Mouse (Mus musculus) heart, adult 2 months (tissue): Measurements from ENCODE around the gene Mrpl53. TPM values are rescaled to one million over a fixed set of nuclear protein-coding genes. Genes with fewer than 3 reads are reported as not detected.
"Not testable (repeated sequence)": the region's sequence is repeated elsewhere in the genome, so short reads cannot be mapped to it uniquely, and the experiment has no call there.

Experiments
- DNase-seq, 2 experiments: peaks; one replicate each; pipeline ENCODE4 v3.0.0; 2021
- H3K27ac ChIP-seq: fragments of 200-600 bp; 2 replicates; pipeline ENCODE4 v1.8.1; 2022
- H3K27me3 ChIP-seq: fragments of 200-500 bp; 2 replicates; pipeline ENCODE4 v1.6.1; 2012; ENCODE audit warnings: mild to moderate bottlenecking, low read length, inconsistent platforms, mixed read lengths; ENCODE audit not compliant: control insufficient read depth, insufficient read depth
- H3K36me3 ChIP-seq: fragments of 200-500 bp; 2 replicates; pipeline ENCODE4 v1.6.1; 2012; ENCODE audit warnings: low read length, inconsistent platforms; ENCODE audit not compliant: control insufficient read depth, insufficient read depth
- H3K4me1 ChIP-seq: fragments of 200-500 bp; 2 replicates; pipeline ENCODE4 v1.6.1; 2011; ENCODE audit warnings: low read length; ENCODE audit not compliant: control insufficient read depth, insufficient read depth
- H3K4me3 ChIP-seq: fragments of 200-600 bp; 2 replicates; pipeline ENCODE4 v1.8.1; 2022
- H3K79me2 ChIP-seq: fragments of 200-500 bp; replicated peaks from 2 replicates; pipeline ENCODE4 v1.6.1; 2012; ENCODE audit warnings: mild to moderate bottlenecking, inconsistent platforms, low read length, moderate library complexity, mixed read lengths; ENCODE audit not compliant: control insufficient read depth, insufficient read depth
- H3K9ac ChIP-seq: fragments of 200-500 bp; 2 replicates; pipeline ENCODE4 v1.6.1; 2012; ENCODE audit warnings: low read depth, mild to moderate bottlenecking, control low read depth, inconsistent platforms, low read length, mixed read lengths
- CTCF ChIP-seq: fragments of 200-600 bp; IDR thresholded peaks from 2 replicates; pipeline ENCODE4 v1.8.1; 2022; ENCODE audit warnings: antibody characterized with exemption, mild to moderate bottlenecking, moderate library complexity
- EP300 ChIP-seq: fragments of 200-500 bp; IDR thresholded peaks from 2 replicates; pipeline ENCODE4 v1.6.1; 2011; ENCODE audit warnings: low read depth, low read length, control low read depth; ENCODE audit not compliant: insufficient read depth
- POLR2A ChIP-seq: fragments of 200-500 bp; IDR thresholded peaks from 2 replicates; pipeline ENCODE4 v1.6.1; 2011; ENCODE audit warnings: mild to moderate bottlenecking, low read depth, low read length, control low read depth; ENCODE audit not compliant: insufficient read depth
- WGBS: fragments of 180-500 bp; shearing (Covaris S2); methylation state at CpG from one replicate; pipeline ENCODE4 v1.1.7; 2018; 5-methylcytosine and 5-hydroxymethylcytosine counted together
- intact Hi-C: fragments of 180-260 bp; cut with DNase I; formaldehyde crosslinking; loops from one replicate; pipeline ENCODE4 v1.15.1; 2025
- microRNA-seq, 2 experiments: library from miRNA; unstranded; fragments of <30 nt; microRNA quantifications; one replicate each; pipeline ENCODE4 v1.2.0; 2021
- polyA plus RNA-seq: library from polyadenylated mRNA; depleted of rRNA; stranded (reverse); fragments of >200 nt; gene quantifications from 2 replicates; pipeline ENCODE4 v1.2.3, GENCODE M21; 2012; rRNA removed
- total RNA-seq, 2 experiments: library from RNA; stranded (reverse); gene quantifications; 2 replicates each; pipeline ENCODE4 v1.2.3; 2021

Mrpl53 gene
- total and polyA plus RNA-seq, 3 experiments: 113 to 131 (median 129) TPM

GRCm38 (mm10) chr6:83153485-83153884, 44.6 kb downstream of the Mrpl53 start:
- Histone ChIP-seq H3K79me2 (no peaks in the 10 kb centered on the region), H3K9ac (no peak overlapping the region), H3K4me1 (peaks cover 1% of the 10 kb centered on the region; the same call in 1 of the 2 replicates), H3K4me3 (no peak overlapping the region), H3K36me3 (no peaks in the 10 kb centered on the region), H3K27me3 (no peaks in the 10 kb centered on the region), H3K27ac (no peak overlapping the region)
- DNase-seq: no peak
- TF ChIP-seq POLR2A (no peak), CTCF (no peak), EP300 (no peak)
- WGBS: 76% methylated on average over 5 of the region's 5 CpGs
- intact Hi-C loops: no loop called here

- no peaks in the 10 kb centered on the region for H3K27me3 ChIP-seq
- H3K9ac ChIP-seq: peak overlapping the region; percentile 53
- no peak for TF ChIP-seq POLR2A
- no peak for TF ChIP-seq EP300
- no peak for TF ChIP-seq CTCF
- H3K27ac ChIP-seq: no peak overlapping the region
- peaks cover 1% of the 10 kb centered on the region; the same call in 1 of the 2 replicates for H3K4me1 ChIP-seq
- H3K4me3 ChIP-seq: peak overlapping the region; percentile 52
- DNase-seq: peak in 1 of 2 experiments; percentile 33
- 12% methylated on average over 23 of the region's 23 CpGs for WGBS
- H3K36me3 ChIP-seq: no peaks in the 10 kb centered on the region
- H3K79me2 ChIP-seq: no peaks in the 10 kb centered on the region
- intact Hi-C loops: no loop called here
Observed at GRCm38 (mm10) chr6:83155552-83156238, 46.9 kb downstream of the Mrpl53 start.

GRCm38 (mm10) chr6:83156259-83156684, 47.4 kb downstream of the Mrpl53 start, which contains the start of the genes Wdr54 and 1700003E16Rik:
TSS of gene Wdr54 (minus strand) at chr6:83156397.
TSS of gene 1700003E16Rik (plus strand) at chr6:83156404.
- Histone ChIP-seq H3K27me3 (no peaks in the 10 kb centered on the region), H3K9ac (peak within 1 kb of the TSS; percentile 53), H3K4me1 (peaks cover 1% of the 10 kb centered on the region; the same call in 1 of the 2 replicates), H3K4me3 (peak within 1 kb of the TSS; percentile 52), H3K79me2 (no peaks in the 10 kb centered on the region), H3K27ac (no peak within 1 kb of the TSS), H3K36me3 (no peaks in the 10 kb centered on the region)
- DNase-seq: peak; percentile 66 to 75
- intact Hi-C loops: no loop called here
- WGBS: 2% methylated on average over 32 of the region's 32 CpGs
- no peak for TF ChIP-seq CTCF
- TF ChIP-seq EP300: no peak
- no peak for TF ChIP-seq POLR2A

GRCm38 (mm10) chr6:83159456-83159855, 50.6 kb downstream of the Mrpl53 start:
- not testable (repeated sequence) for H3K27me3 ChIP-seq, DNase-seq, H3K4me1 ChIP-seq, H3K79me2 ChIP-seq, H3K9ac ChIP-seq, H3K4me3 ChIP-seq, H3K36me3 ChIP-seq, H3K27ac ChIP-seq
- 25% methylated on average over 3 of the region's 3 CpGs for WGBS
- TF ChIP-seq CTCF: peak; percentile 66
- intact Hi-C loops: loop anchor here (2.0 kb wide), 3 partner anchors 19 to 53 kb away; no protein-coding TSS in a partner anchor

Small RNA genes lying within 50 kb of the gene (microRNA-seq; reads per million reads assigned to microRNA genes)
- 0 reads per million in 2 experiments for gene Mir3470a

Other genes starting within 250 kb of the Mrpl53 start
- gene Sema4f, start 169.3 kb upstream of the Mrpl53 start, total RNA-seq: under 1 TPM; 0.13 to 0.18 TPM
- gene Sema4f, start 169.3 kb upstream of the Mrpl53 start, polyA plus RNA-seq: 0.37 and 0.53 TPM in 2 replicates
- under 1 TPM in 1 of 2 experiments, not detected in 1; 0.34 TPM for gene M1ap, start 162.1 kb upstream of the Mrpl53 start, total RNA-seq
- 0.31 TPM in 1 of 2 replicates, not detected in the other for gene M1ap, start 162.1 kb upstream of the Mrpl53 start, polyA plus RNA-seq
- gene Dok1, start 75.6 kb upstream of the Mrpl53 start, total RNA-seq: 1 to 10 TPM; 2.6 TPM
- gene Dok1, start 75.6 kb upstream of the Mrpl53 start, polyA plus RNA-seq: 3.0 and 3.4 TPM in 2 replicates
- gene Loxl3, start 74.9 kb upstream of the Mrpl53 start, total RNA-seq: 1 to 10 TPM; 1.9 to 2.1 TPM
- 5.4 and 7.2 TPM in 2 replicates for gene Loxl3, start 74.9 kb upstream of the Mrpl53 start, polyA plus RNA-seq
- gene Aup1, start 54.5 kb upstream of the Mrpl53 start, total RNA-seq: 10 to 100 TPM; 70.9 to 87.0 TPM
- 148 and 178 TPM in 2 replicates for gene Aup1, start 54.5 kb upstream of the Mrpl53 start, polyA plus RNA-seq
- 10 to 100 TPM; 26.9 to 30.4 TPM for gene Htra2, start 53.8 kb upstream of the Mrpl53 start, total RNA-seq
- gene Htra2, start 53.8 kb upstream of the Mrpl53 start, polyA plus RNA-seq: 35.4 and 37.6 TPM in 2 replicates
- gene Dqx1, start 51.2 kb upstream of the Mrpl53 start, total RNA-seq: under 1 TPM; 0.65 to 0.80 TPM
- gene Dqx1, start 51.2 kb upstream of the Mrpl53 start, polyA plus RNA-seq: 1.4 TPM in 2 replicates
- not detected for gene Tlx2, start 38.7 kb upstream of the Mrpl53 start, total RNA-seq
- gene Tlx2, start 38.7 kb upstream of the Mrpl53 start, polyA plus RNA-seq: 0.14 TPM in 1 of 2 replicates, not detected in the other
- 1 to 10 TPM; 7.7 to 8.0 TPM for gene Pcgf1, start 31.2 kb upstream of the Mrpl53 start, total RNA-seq
- 11.5 and 15.5 TPM in 2 replicates for gene Pcgf1, start 31.2 kb upstream of the Mrpl53 start, polyA plus RNA-seq
- 1 to 10 TPM in 1 of 2 experiments, under 1 TPM in 1; 0.84 to 1.5 TPM for gene Lbx2, start 22.7 kb upstream of the Mrpl53 start, total RNA-seq
- 1.5 and 2.2 TPM in 2 replicates for gene Lbx2, start 22.7 kb upstream of the Mrpl53 start, polyA plus RNA-seq
- 1 to 10 TPM; 2.0 to 2.5 TPM for gene Ccdc142, start 7.4 kb upstream of the Mrpl53 start, total RNA-seq
- gene Ccdc142, start 7.4 kb upstream of the Mrpl53 start, polyA plus RNA-seq: 1.7 and 2.4 TPM in 2 replicates
- gene Gm42688, start 7.4 kb upstream of the Mrpl53 start, total RNA-seq: under 1 TPM; 0.80 to 0.94 TPM
- 1.6 TPM in 2 replicates for gene Gm42688, start 7.4 kb upstream of the Mrpl53 start, polyA plus RNA-seq
- 1 to 10 TPM; 7.2 to 9.9 TPM for gene Mogs, start 6.5 kb downstream of the Mrpl53 start, total RNA-seq
- gene Mogs, start 6.5 kb downstream of the Mrpl53 start, polyA plus RNA-seq: 13.9 and 15.8 TPM in 2 replicates
- 10 to 100 TPM; 70.4 to 74.6 TPM for gene Wbp1, start 12.5 kb downstream of the Mrpl53 start, total RNA-seq
- gene Wbp1, start 12.5 kb downstream of the Mrpl53 start, polyA plus RNA-seq: 152 TPM in 2 replicates
- 10 to 100 TPM; 13.1 to 15.1 TPM for gene Ino80b, start 16.4 kb downstream of the Mrpl53 start, total RNA-seq
- gene Ino80b, start 16.4 kb downstream of the Mrpl53 start, polyA plus RNA-seq: 5.5 and 9.5 TPM in 2 replicates
- 1 to 10 TPM; 5.2 to 6.7 TPM for gene Rtkn, start 26.4 kb downstream of the Mrpl53 start, total RNA-seq
- gene Rtkn, start 26.4 kb downstream of the Mrpl53 start, polyA plus RNA-seq: 18.6 and 27.7 TPM in 2 replicates
- gene Wdr54, start 47.4 kb downstream of the Mrpl53 start, total RNA-seq: 1 to 10 TPM in 1 of 2 experiments, under 1 TPM in 1; 0.89 to 1.3 TPM
- gene Wdr54, start 47.4 kb downstream of the Mrpl53 start, polyA plus RNA-seq: 2.1 and 2.7 TPM in 2 replicates
- under 1 TPM; 0.10 to 0.25 TPM for gene 1700003E16Rik, start 47.4 kb downstream of the Mrpl53 start, total RNA-seq
- 0.53 and 0.57 TPM in 2 replicates for gene 1700003E16Rik, start 47.4 kb downstream of the Mrpl53 start, polyA plus RNA-seq
- 100 to 1,000 TPM; 125 to 141 TPM for gene Dctn1, start 56.9 kb downstream of the Mrpl53 start, total RNA-seq
- 84.2 and 89.1 TPM in 2 replicates for gene Dctn1, start 56.9 kb downstream of the Mrpl53 start, polyA plus RNA-seq
- gene Slc4a5, start 110.8 kb downstream of the Mrpl53 start, total RNA-seq: not detected
- gene Slc4a5, start 110.8 kb downstream of the Mrpl53 start, polyA plus RNA-seq: 0.61 TPM in 1 of 2 replicates, not detected in the other
- 1 to 10 TPM; 2.8 TPM for gene Mthfd2, start 216.9 kb downstream of the Mrpl53 start, total RNA-seq
- gene Mthfd2, start 216.9 kb downstream of the Mrpl53 start, polyA plus RNA-seq: 1.7 and 2.5 TPM in 2 replicates
- gene Mob1a, start 217.0 kb downstream of the Mrpl53 start, total RNA-seq: 10 to 100 TPM; 22.3 to 22.6 TPM
- gene Mob1a, start 217.0 kb downstream of the Mrpl53 start, polyA plus RNA-seq: 12.4 and 22.7 TPM in 2 replicates
- gene Bola3, start 240.1 kb downstream of the Mrpl53 start, total RNA-seq: 100 to 1,000 TPM; 396 to 406 TPM
- 91.1 and 159 TPM in 2 replicates for gene Bola3, start 240.1 kb downstream of the Mrpl53 start, polyA plus RNA-seq